Mouse (Mus musculus): ENCODE measurements around the gene Atcay. TPM values are rescaled to one million over a fixed set of nuclear protein-coding genes. Genes with fewer than 3 reads are reported as not detected.

The Atcay gene
- polyA plus RNA-seq, 1 experiment from 2014 or later, result 0.27 TPM

Small RNAs within 50 kb of the gene (microRNA-seq; reads per million reads assigned to microRNA genes)
- 13.1 reads per million, percentile 23 among the genes with 10 or more reads in this experiment for gene Mir3057

Other genes starting within 250 kb of the Atcay start
- 4.6 and 4.8 TPM in 2 replicates for gene Gng7, start 215.9 kb downstream of the Atcay start, polyA plus RNA-seq (2014; fragmentation: Nextera tagmentation; extraction: Ambion mirVana)
- 0.07 and 0.16 TPM in 2 replicates for gene Diras1, start 205.2 kb downstream of the Atcay start, polyA plus RNA-seq (2014; fragmentation: Nextera tagmentation; extraction: Ambion mirVana)
- gene Slc39a3, start 193.4 kb downstream of the Atcay start, polyA plus RNA-seq (2014; fragmentation: Nextera tagmentation; extraction: Ambion mirVana), result 7.8 and 7.9 TPM in 2 replicates
- gene Sgta, start 170.7 kb downstream of the Atcay start, polyA plus RNA-seq (2014; fragmentation: Nextera tagmentation; extraction: Ambion mirVana), result 219 and 221 TPM in 2 replicates
- gene Thop1, start 160.8 kb downstream of the Atcay start, polyA plus RNA-seq (2014; fragmentation: Nextera tagmentation; extraction: Ambion mirVana), result 64.0 and 73.5 TPM in 2 replicates
- 0.27 and 0.28 TPM in 2 replicates for gene Creb3l3, start 132.0 kb downstream of the Atcay start, polyA plus RNA-seq (2014; fragmentation: Nextera tagmentation; extraction: Ambion mirVana)
- 230 and 239 TPM in 2 replicates for gene Map2k2, start 124.9 kb downstream of the Atcay start, polyA plus RNA-seq (2014; fragmentation: Nextera tagmentation; extraction: Ambion mirVana)
- 6.7 and 8.4 TPM in 2 replicates for gene Zbtb7a, start 95.6 kb downstream of the Atcay start, polyA plus RNA-seq (2014; fragmentation: Nextera tagmentation; extraction: Ambion mirVana)
- gene Pias4, start 62.9 kb downstream of the Atcay start, polyA plus RNA-seq (2014; fragmentation: Nextera tagmentation; extraction: Ambion mirVana), result 53.3 and 56.9 TPM in 2 replicates
- 428 TPM in 2 replicates for gene Eef2, start 54.2 kb downstream of the Atcay start, polyA plus RNA-seq (2014; fragmentation: Nextera tagmentation; extraction: Ambion mirVana)
- gene Dapk3, start 47.8 kb downstream of the Atcay start, polyA plus RNA-seq (2014; fragmentation: Nextera tagmentation; extraction: Ambion mirVana), result 43.3 and 49.1 TPM in 2 replicates
- not detected in 2 replicates for gene 4930442H23Rik, start 47.0 kb downstream of the Atcay start, polyA plus RNA-seq (2014; fragmentation: Nextera tagmentation; extraction: Ambion mirVana)
- 0.08 TPM in 1 of 2 replicates, not detected in the other for gene Nmrk2, start 28.8 kb downstream of the Atcay start, polyA plus RNA-seq (2014; fragmentation: Nextera tagmentation; extraction: Ambion mirVana)
- gene Zfr2, start 2.3 kb upstream of the Atcay start, polyA plus RNA-seq (2014; fragmentation: Nextera tagmentation; extraction: Ambion mirVana), result 3.4 and 4.2 TPM in 2 replicates
- 1.2 and 2.3 TPM in 2 replicates for gene Matk, start 22.1 kb upstream of the Atcay start, polyA plus RNA-seq (2014; fragmentation: Nextera tagmentation; extraction: Ambion mirVana)
- gene Mrpl54, start 36.1 kb upstream of the Atcay start, polyA plus RNA-seq (2014; fragmentation: Nextera tagmentation; extraction: Ambion mirVana), result 198 and 217 TPM in 2 replicates
- 45.3 and 46.3 TPM in 2 replicates for gene Apba3, start 36.1 kb upstream of the Atcay start, polyA plus RNA-seq (2014; fragmentation: Nextera tagmentation; extraction: Ambion mirVana)
- 2.0 TPM in 2 replicates for gene Tjp3, start 60.7 kb upstream of the Atcay start, polyA plus RNA-seq (2014; fragmentation: Nextera tagmentation; extraction: Ambion mirVana)
- gene Pip5k1c, start 62.1 kb upstream of the Atcay start, polyA plus RNA-seq (2014; fragmentation: Nextera tagmentation; extraction: Ambion mirVana), result 49.0 and 60.6 TPM in 2 replicates
- gene Cactin, start 90.3 kb upstream of the Atcay start, polyA plus RNA-seq (2014; fragmentation: Nextera tagmentation; extraction: Ambion mirVana), result 35.9 and 40.0 TPM in 2 replicates
- 1.7 and 1.8 TPM in 2 replicates for gene Tbxa2r, start 97.9 kb upstream of the Atcay start, polyA plus RNA-seq (2014; fragmentation: Nextera tagmentation; extraction: Ambion mirVana)
- not detected in 2 replicates for gene Gipc3, start 112.4 kb upstream of the Atcay start, polyA plus RNA-seq (2014; fragmentation: Nextera tagmentation; extraction: Ambion mirVana)
- gene Hmg20b, start 119.6 kb upstream of the Atcay start, polyA plus RNA-seq (2014; fragmentation: Nextera tagmentation; extraction: Ambion mirVana), result 129 and 130 TPM in 2 replicates
- gene Mfsd12, start 126.7 kb upstream of the Atcay start, polyA plus RNA-seq (2014; fragmentation: Nextera tagmentation; extraction: Ambion mirVana), result 4.7 and 5.9 TPM in 2 replicates
- 0.21 and 0.45 TPM in 2 replicates for gene 4930404N11Rik, start 135.0 kb upstream of the Atcay start, polyA plus RNA-seq (2014; fragmentation: Nextera tagmentation; extraction: Ambion mirVana)
- gene Fzr1, start 147.7 kb upstream of the Atcay start, polyA plus RNA-seq (2014; fragmentation: Nextera tagmentation; extraction: Ambion mirVana), result 107 and 119 TPM in 2 replicates
- 53.7 and 55.7 TPM in 2 replicates for gene Dohh, start 153.6 kb upstream of the Atcay start, polyA plus RNA-seq (2014; fragmentation: Nextera tagmentation; extraction: Ambion mirVana)
- 2.1 and 2.8 TPM in 2 replicates for gene Gm48551, start 153.6 kb upstream of the Atcay start, polyA plus RNA-seq (2014; fragmentation: Nextera tagmentation; extraction: Ambion mirVana)
- 0.40 and 1.0 TPM in 2 replicates for gene Gm48552, start 158.2 kb upstream of the Atcay start, polyA plus RNA-seq (2014; fragmentation: Nextera tagmentation; extraction: Ambion mirVana)
- 3.4 and 3.5 TPM in 2 replicates for gene Smim24, start 162.2 kb upstream of the Atcay start, polyA plus RNA-seq (2014; fragmentation: Nextera tagmentation; extraction: Ambion mirVana)
- 16.7 and 18.7 TPM in 2 replicates for gene Nfic, start 224.8 kb upstream of the Atcay start, polyA plus RNA-seq (2014; fragmentation: Nextera tagmentation; extraction: Ambion mirVana)